Mouse (Mus musculus): ENCODE measurements around the gene Klhl28. TPM values are rescaled to one million over a fixed set of nuclear protein-coding genes. Genes with fewer than 3 reads are reported as not detected.

The Klhl28 gene
- polyA plus RNA-seq, 1 experiment = 0.77 TPM

- peaks cover 74% of the 10 kb centered on the region for H3K79me3 ChIP-seq (ENCODE audit: low read depth)
- no peaks in the 10 kb centered on the region for H3K27me3 ChIP-seq (ENCODE audit: control insufficient read depth, insufficient read depth, insufficient read length)
- TF ChIP-seq FOSL1 (IDR thresholded peaks at IDR 0.05; ENCODE audit: insufficient read depth, low read length, poor library complexity, severe bottlenecking) (no peak), CTCF (IDR thresholded peaks at IDR 0.05; ENCODE audit: control insufficient read depth, insufficient read depth, insufficient read length) (no peak), MYOD1 (IDR thresholded peaks at IDR 0.05; ENCODE audit: control insufficient read depth, insufficient read length, low read depth) (no peak), CEBPB (IDR thresholded peaks at IDR 0.05; ENCODE audit: low read depth) (no peak)
- peaks cover 10% of the 10 kb centered on the region for H3K36me3 ChIP-seq (ENCODE audit: control insufficient read depth, insufficient read depth)
- H3K4me3 ChIP-seq (ENCODE audit: insufficient read depth, poor library complexity, severe bottlenecking) = peak overlapping the region; percentile 88
- peak overlapping the region; percentile 97 for H3ac ChIP-seq (ENCODE audit: control insufficient read depth, insufficient read length, low read depth)
- H3K79me2 ChIP-seq (ENCODE audit: control insufficient read depth, insufficient read depth) = peaks cover 82% of the 10 kb centered on the region
These were observed 832 bp upstream of the Klhl28 start for GRCm38 (mm10) chr12:64966101-64966631.

DNA sequence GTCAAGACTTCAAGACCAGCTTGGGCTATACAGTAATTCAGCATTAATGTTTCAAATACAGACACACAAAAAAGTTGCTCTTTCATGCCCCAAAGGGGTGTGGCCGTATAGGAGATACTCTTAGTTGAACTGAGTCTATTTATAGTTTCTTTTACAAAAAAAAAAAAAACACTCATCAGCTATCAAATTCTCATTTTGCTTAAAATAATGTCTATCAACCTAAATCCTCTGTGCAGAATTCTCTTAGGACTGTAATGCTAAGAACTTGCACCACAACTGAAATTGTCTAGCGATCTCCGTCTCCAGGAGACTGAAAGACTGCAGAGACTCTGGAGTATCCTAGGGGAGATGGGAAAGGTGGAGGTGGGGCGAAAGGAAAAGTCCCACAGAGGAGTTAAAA lies 774 bp downstream of the Klhl28 start:
- peak overlapping the region; percentile 88 for H3K4me3 ChIP-seq (ENCODE audit: insufficient read depth, poor library complexity, severe bottlenecking)
- TF ChIP-seq MYOD1 (IDR thresholded peaks at IDR 0.05; ENCODE audit: control insufficient read depth, insufficient read length, low read depth) (no peak), FOSL1 (IDR thresholded peaks at IDR 0.05; ENCODE audit: insufficient read depth, low read length, poor library complexity, severe bottlenecking) (no peak), USF1 (IDR thresholded peaks at IDR 0.05; ENCODE audit: low read depth) (no peak), CTCF (IDR thresholded peaks at IDR 0.05; ENCODE audit: control insufficient read depth, insufficient read depth, insufficient read length) (no peak), MAX (IDR thresholded peaks at IDR 0.05) (no peak), MYOG (IDR thresholded peaks at IDR 0.05; ENCODE audit: control insufficient read depth, extremely low read depth, insufficient read length) (no peak), CEBPB (IDR thresholded peaks at IDR 0.05; ENCODE audit: low read depth) (no peak)
- H3K79me3 ChIP-seq (ENCODE audit: low read depth) = peaks cover 65% of the 10 kb centered on the region
- peaks cover under 1% of the 10 kb centered on the region for H3K36me3 ChIP-seq (ENCODE audit: control insufficient read depth, insufficient read depth)
- H3K79me2 ChIP-seq (ENCODE audit: control insufficient read depth, insufficient read depth) = peaks cover 66% of the 10 kb centered on the region
- no peaks in the 10 kb centered on the region for H3K27me3 ChIP-seq (ENCODE audit: control insufficient read depth, insufficient read depth, insufficient read length)
- no peak overlapping the region for H3ac ChIP-seq (ENCODE audit: control insufficient read depth, insufficient read length, low read depth)

DNA sequence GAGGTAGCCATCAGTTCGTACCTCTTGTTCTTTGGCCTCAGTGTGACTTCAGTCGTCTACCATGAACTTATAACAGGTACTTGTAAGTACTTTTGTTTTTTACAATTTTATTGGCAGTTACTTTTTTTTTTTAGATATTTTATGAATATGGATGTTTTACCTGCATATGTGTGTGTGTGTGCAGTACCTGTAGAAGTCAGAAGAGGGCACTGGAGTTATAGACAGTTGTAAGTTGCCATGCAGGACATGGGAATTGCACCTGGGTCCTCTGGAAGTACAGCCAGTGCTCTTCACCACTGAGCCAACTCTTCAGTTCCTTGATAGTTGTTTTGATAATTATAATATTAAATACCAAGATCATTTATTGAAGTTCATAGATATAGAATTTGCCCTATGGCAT lies 27.8 kb downstream of the Klhl28 start:
- Histone ChIP-seq H3K27me3 (ENCODE audit: control insufficient read depth, insufficient read depth, insufficient read length) (no peaks in the 10 kb centered on the region), H3K36me3 (ENCODE audit: control insufficient read depth, insufficient read depth) (peaks cover 7% of the 10 kb centered on the region), H3ac (ENCODE audit: control insufficient read depth, insufficient read length, low read depth) (no peak overlapping the region), H3K79me3 (ENCODE audit: low read depth) (no peaks in the 10 kb centered on the region), H3K4me3 (ENCODE audit: insufficient read depth, poor library complexity, severe bottlenecking) (no peak overlapping the region), H3K79me2 (ENCODE audit: control insufficient read depth, insufficient read depth) (no peaks in the 10 kb centered on the region)
- TF ChIP-seq MYOD1 (IDR thresholded peaks at IDR 0.05; ENCODE audit: control insufficient read depth, insufficient read length, low read depth) (no peak), MAX (IDR thresholded peaks at IDR 0.05) (no peak), USF1 (IDR thresholded peaks at IDR 0.05; ENCODE audit: low read depth) (no peak), CTCF (IDR thresholded peaks at IDR 0.05; ENCODE audit: control insufficient read depth, insufficient read depth, insufficient read length) (no peak), MYOG (IDR thresholded peaks at IDR 0.05; ENCODE audit: control insufficient read depth, extremely low read depth, insufficient read length) (no peak), FOSL1 (IDR thresholded peaks at IDR 0.05; ENCODE audit: insufficient read depth, low read length, poor library complexity, severe bottlenecking) (no peak), CEBPB (IDR thresholded peaks at IDR 0.05; ENCODE audit: low read depth) (no peak)

DNA sequence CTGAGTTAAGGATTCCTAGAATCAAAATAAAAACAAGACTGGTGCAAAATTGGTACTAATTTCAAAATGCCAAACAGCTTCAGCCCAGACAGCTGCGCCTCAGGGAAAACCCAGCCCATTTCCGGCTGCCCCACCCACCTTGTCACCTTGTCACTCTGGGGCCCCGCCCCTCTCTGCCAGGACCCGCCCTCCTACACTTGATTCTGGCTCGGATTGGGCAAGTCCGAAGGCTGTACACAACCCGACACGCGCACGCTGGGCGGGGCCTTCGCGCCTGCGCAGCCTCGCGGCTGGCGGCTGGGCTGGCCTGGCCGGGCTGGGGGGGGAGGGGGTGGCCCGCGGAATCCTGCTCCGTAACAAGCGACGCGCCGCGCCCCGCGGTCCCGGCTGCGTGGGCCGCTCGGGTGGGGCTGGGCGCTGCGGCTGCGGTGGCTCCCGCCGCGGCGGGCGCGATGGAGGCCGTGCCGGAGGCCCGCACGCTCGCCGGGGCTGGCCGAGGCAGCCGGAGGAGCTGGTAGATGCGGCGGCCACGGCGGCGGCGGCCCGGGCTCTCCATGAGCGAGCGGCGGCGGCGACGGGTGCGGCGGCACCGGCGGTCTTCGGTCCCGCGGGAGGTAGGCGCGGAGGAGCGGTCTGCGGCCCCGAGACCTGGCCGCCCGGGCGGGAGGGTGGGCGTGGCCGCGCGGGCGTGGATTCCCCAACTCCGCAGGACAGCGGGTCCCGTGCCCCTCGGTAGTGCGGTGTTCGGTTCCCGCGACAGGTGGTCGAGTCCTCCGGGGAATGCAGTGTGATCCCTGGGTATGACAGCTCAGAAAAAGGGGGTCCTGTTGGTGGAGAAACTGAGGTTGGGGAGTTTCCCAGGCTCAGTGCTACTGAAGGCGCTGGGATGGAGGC lies 47.5 kb downstream of the Klhl28 start, which contains the start of gene Gm527:
TSS of gene Gm527 (plus strand) at position 329 of the 894 bp plus-strand sequence.
- TF ChIP-seq CTCF (IDR thresholded peaks at IDR 0.05; ENCODE audit: control insufficient read depth, insufficient read depth, insufficient read length) (no peak), CEBPB (IDR thresholded peaks at IDR 0.05; ENCODE audit: low read depth) (no peak), USF1 (IDR thresholded peaks at IDR 0.05; ENCODE audit: low read depth) (no peak), MAX (IDR thresholded peaks at IDR 0.05) (peak; percentile 11), MYOG (IDR thresholded peaks at IDR 0.05; ENCODE audit: control insufficient read depth, extremely low read depth, insufficient read length) (no peak)
- Histone ChIP-seq H3K27me3 (ENCODE audit: control insufficient read depth, insufficient read depth, insufficient read length) (peaks cover 8% of the 10 kb centered on the region), H3ac (ENCODE audit: control insufficient read depth, insufficient read length, low read depth) (peak within 1 kb of the TSS; percentile 79)

DNA sequence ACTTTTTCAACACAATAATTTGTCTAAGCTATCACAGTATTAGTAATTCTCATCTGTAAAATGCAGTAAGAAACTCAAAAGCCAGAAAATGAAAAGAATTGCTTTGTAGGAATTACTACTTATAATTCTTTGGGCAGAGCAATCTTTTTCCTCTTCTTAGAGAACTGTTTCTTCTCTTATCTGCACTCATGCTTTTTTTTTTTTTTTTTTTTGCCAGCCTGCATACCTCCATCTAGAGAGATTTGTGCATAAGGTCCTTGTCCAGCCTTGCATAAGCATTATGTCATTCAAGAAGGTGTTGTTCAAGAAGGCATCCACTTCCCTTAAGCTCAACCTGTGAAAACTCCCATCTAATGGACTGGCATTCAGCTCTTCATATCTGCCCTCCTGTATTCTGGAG lies 48.6 kb downstream of the Klhl28 start:
- Histone ChIP-seq H3K79me3 (ENCODE audit: low read depth) (no peaks in the 10 kb centered on the region), H3K36me3 (ENCODE audit: control insufficient read depth, insufficient read depth) (no peaks in the 10 kb centered on the region), H3ac (ENCODE audit: control insufficient read depth, insufficient read length, low read depth) (no peak overlapping the region), H3K79me2 (ENCODE audit: control insufficient read depth, insufficient read depth) (no peaks in the 10 kb centered on the region), H3K4me3 (ENCODE audit: insufficient read depth, poor library complexity, severe bottlenecking) (no peak overlapping the region), H3K27me3 (ENCODE audit: control insufficient read depth, insufficient read depth, insufficient read length) (peaks cover 8% of the 10 kb centered on the region)
- no peak for TF ChIP-seq CTCF (IDR thresholded peaks at IDR 0.05; ENCODE audit: control insufficient read depth, insufficient read depth, insufficient read length)
- TF ChIP-seq USF1 (IDR thresholded peaks at IDR 0.05; ENCODE audit: low read depth) = no peak
- no peak for TF ChIP-seq FOSL1 (IDR thresholded peaks at IDR 0.05; ENCODE audit: insufficient read depth, low read length, poor library complexity, severe bottlenecking)
- no peak for TF ChIP-seq MYOG (IDR thresholded peaks at IDR 0.05; ENCODE audit: control insufficient read depth, extremely low read depth, insufficient read length)

More for the DNA sequence above, 47.5 kb downstream of the Klhl28 start, which contains the start of gene Gm527:
- no peaks in the 10 kb centered on the region for H3K79me3 ChIP-seq (ENCODE audit: low read depth)
- H3K79me2 ChIP-seq (ENCODE audit: control insufficient read depth, insufficient read depth) = no peaks in the 10 kb centered on the region
- H3K36me3 ChIP-seq (ENCODE audit: control insufficient read depth, insufficient read depth) = no peaks in the 10 kb centered on the region
- peak within 1 kb of the TSS; percentile 41 for H3K4me3 ChIP-seq (ENCODE audit: insufficient read depth, poor library complexity, severe bottlenecking)
